Mouse (Mus musculus): ENCODE results near the gene Trp53inp2.

DNA sequence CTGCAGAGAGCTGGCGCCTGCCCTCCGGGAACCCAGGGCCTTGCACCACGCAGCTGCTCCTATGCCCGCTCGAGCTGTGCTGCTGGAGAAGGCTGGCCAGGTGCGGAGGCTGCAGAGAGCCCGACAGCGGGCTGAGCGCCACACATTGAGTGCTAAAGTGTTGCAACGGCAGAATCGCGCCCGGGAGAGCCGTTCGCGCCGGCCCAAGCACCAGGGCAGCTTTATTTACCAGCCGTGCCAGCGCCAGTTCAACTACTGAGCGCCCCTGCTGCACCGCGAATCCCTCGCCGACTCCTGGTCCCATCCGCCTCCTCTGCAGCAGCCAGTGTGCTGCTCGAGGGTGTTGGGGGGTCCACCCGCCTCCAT lies 5.7 kb downstream of the Trp53inp2 start:
- TF ChIP-seq CTCF (IDR thresholded peaks at IDR 0.05; ENCODE audit: extremely low read depth, insufficient read depth, insufficient read length, insufficient replicate concordance) (no peak), POLR2A (IDR thresholded peaks at IDR 0.05; ENCODE audit: low read depth, low read length) (no peak)
